ENCODE assay signal across 27 mouse cellular contexts in the genomic region with DNA sequence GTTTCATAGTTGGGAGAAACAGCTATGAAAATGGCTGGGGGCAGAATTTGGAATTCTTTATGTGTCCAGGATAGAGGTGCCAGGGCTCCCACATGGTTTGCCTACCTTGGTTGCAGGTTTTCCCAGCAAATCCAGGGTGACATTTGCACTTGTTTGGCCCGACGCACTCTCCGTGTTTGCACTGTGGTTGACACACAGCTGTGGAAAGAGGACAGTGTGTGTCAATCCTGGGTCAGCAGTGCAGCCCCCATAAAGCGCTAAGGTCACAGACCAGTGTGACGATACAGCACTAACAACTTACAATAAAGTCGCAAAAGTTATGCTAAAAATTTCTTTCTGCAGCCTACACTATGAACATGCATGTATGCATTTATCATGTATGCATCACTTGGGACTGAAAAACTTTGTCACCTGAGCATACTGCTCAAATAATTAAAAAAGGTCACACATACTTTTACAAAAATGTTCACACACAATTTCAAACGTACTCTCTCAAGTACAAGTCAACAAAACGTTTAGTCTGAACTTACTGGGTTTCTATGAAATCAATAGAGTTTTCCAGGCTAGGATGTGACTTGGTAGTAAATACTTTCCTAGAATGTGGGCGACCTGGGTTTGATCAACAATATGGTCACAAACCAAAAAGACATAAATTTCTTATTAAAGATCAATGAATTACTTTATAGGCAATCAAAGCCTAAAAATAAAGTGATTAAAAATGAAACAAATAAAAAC. TPM values are rescaled to one million over a fixed set of nuclear protein-coding genes. Genes with fewer than 3 reads are reported as not detected.
DNase-seq lines count a peak whose midpoint lies in the region; ATAC-seq and TF ChIP-seq lines count a peak whose summit lies in the region.
"Had no signal": no experiment of that assay in that cellular context is flagged by ENCODE, and none has a peak within 500 bp of the region (broad histone marks: within the 10 kb centered on the region; RNA-seq: fewer than 3 reads in every experiment).

No protein-coding gene starts in this region.

- no peak overlapping the region for H3K9ac ChIP-seq in liver, adult 2 months (ENCODE audit: low read depth, low read length)
- H3K9ac ChIP-seq in liver, embryonic 12.5 days = no peak overlapping the region
- H3K9ac ChIP-seq in liver, embryonic 14.5 days (replicated peaks) = no peak overlapping the region
- no peak overlapping the region for H3K9ac ChIP-seq in liver, embryonic 16.5 days (ENCODE audit: low read depth, low read length)
- H3K9ac ChIP-seq: embryonic facial prominence, embryonic 12.5 days; embryonic facial prominence, embryonic 15.5 days; forebrain, embryonic 12.5 days; hindbrain, embryonic 13.5 days had no signal

- no peak for TF ChIP-seq POLR2A in liver, adult 2 months (IDR thresholded peaks at IDR 0.05; ENCODE audit: extremely low read depth, insufficient read depth, low read length)
- TF ChIP-seq POLR2A in thymus, adult 2 months (IDR thresholded peaks at IDR 0.05; ENCODE audit: control insufficient read depth, extremely low read depth, insufficient read depth, low read length, poor library complexity) = no peak

- H3K36me3 ChIP-seq in liver, adult 2 months (ENCODE audit: control insufficient read depth, insufficient read depth, low read length) = no peaks in the 10 kb centered on the region
- H3K36me3 ChIP-seq in liver, embryonic 12.5 days = no peaks in the 10 kb centered on the region
- no peaks in the 10 kb centered on the region for H3K36me3 ChIP-seq in liver, embryonic 14.5 days (replicated peaks; ENCODE audit: control insufficient read depth, insufficient read depth, low read depth)
- H3K36me3 ChIP-seq in liver, embryonic 16.5 days (ENCODE audit: control insufficient read depth, insufficient read depth) = no peaks in the 10 kb centered on the region
- no peaks in the 10 kb centered on the region for H3K36me3 ChIP-seq in thymus, adult 2 months (ENCODE audit: control insufficient read depth, insufficient read depth, low read length)
- H3K36me3 ChIP-seq: embryonic facial prominence, embryonic 12.5 days; embryonic facial prominence, embryonic 15.5 days; forebrain, embryonic 12.5 days; hindbrain, embryonic 10.5 days; hindbrain, embryonic 13.5 days had no signal

- no peaks in the 10 kb centered on the region for H3K4me1 ChIP-seq in liver, adult 2 months (ENCODE audit: control insufficient read depth, insufficient read depth, low read length)
- no peaks in the 10 kb centered on the region for H3K4me1 ChIP-seq in liver, embryonic 12.5 days
- H3K4me1 ChIP-seq in liver, embryonic 14.5 days (replicated peaks; ENCODE audit: control insufficient read depth in 2 of 2, insufficient read depth in 2 of 2, low read length in 1 of 2) = no peaks in the 10 kb centered on the region
- no peaks in the 10 kb centered on the region for H3K4me1 ChIP-seq in liver, embryonic 16.5 days (ENCODE audit: control insufficient read depth, low read depth, low read length)
- H3K4me1 ChIP-seq in thymus, adult 2 months (replicated peaks; ENCODE audit: control insufficient read depth, insufficient read depth, low read length) = no peaks in the 10 kb centered on the region
- H3K4me1 ChIP-seq: embryonic facial prominence, embryonic 12.5 days; embryonic facial prominence, embryonic 15.5 days; forebrain, embryonic 12.5 days; hindbrain, embryonic 10.5 days; hindbrain, embryonic 13.5 days had no signal

- DNase-seq in liver, adult 2 months (ENCODE audit: extremely low read depth, low read depth, low spot score) = peak; percentile 72
- peak in 2 of 3 experiments; percentile 3 to 4 for DNase-seq in liver, embryonic 14.5 days (ENCODE audit: low read depth in 3 of 3, low spot score in 3 of 3)
- no peak for DNase-seq in thymus, adult 2 months
- DNase-seq: adrenal gland, adult 2 months; adrenal gland, postnatal 14 days; cerebellum, adult 11 months; cerebellum, adult 2 months; cerebellum, adult 9-11 months; cerebellum, postnatal 25 days; gastrocnemius, postnatal 10 days; gastrocnemius, postnatal 36 days; heart, postnatal 36 days had no signal

- H3K9me3 ChIP-seq in liver, embryonic 12.5 days (replicated peaks) = no peaks in the 10 kb centered on the region
- H3K9me3 ChIP-seq in liver, embryonic 14.5 days (ENCODE audit: control insufficient read depth, low read length) = no peaks in the 10 kb centered on the region
- no peaks in the 10 kb centered on the region for H3K9me3 ChIP-seq in liver, embryonic 16.5 days (replicated peaks; ENCODE audit: control insufficient read depth, low read length)
- H3K9me3 ChIP-seq: embryonic facial prominence, embryonic 12.5 days; embryonic facial prominence, embryonic 15.5 days; forebrain, embryonic 12.5 days; hindbrain, embryonic 10.5 days; hindbrain, embryonic 13.5 days had no signal

- no peak overlapping the region for H3K27ac ChIP-seq in liver, adult 2 months (replicated peaks; ENCODE audit: insufficient read depth, low read depth, low read length)
- no peak overlapping the region for H3K27ac ChIP-seq in liver, embryonic 12.5 days
- no peak overlapping the region for H3K27ac ChIP-seq in liver, embryonic 14.5 days
- H3K27ac ChIP-seq in liver, embryonic 16.5 days (ENCODE audit: low read length) = no peak overlapping the region
- H3K27ac ChIP-seq in thymus, adult 2 months (ENCODE audit: control insufficient read depth, insufficient read depth, low read length) = no peak overlapping the region
- H3K27ac ChIP-seq: embryonic facial prominence, embryonic 12.5 days; embryonic facial prominence, embryonic 15.5 days; forebrain, embryonic 12.5 days; hindbrain, embryonic 10.5 days; hindbrain, embryonic 13.5 days had no signal

- no peak for ATAC-seq in liver, embryonic 12.5 days
- ATAC-seq in liver, embryonic 14.5 days (ENCODE audit: insufficient read depth) = no peak
- peak; percentile 86 for ATAC-seq in liver, embryonic 16.5 days (ENCODE audit: low read depth)
- no peak for ATAC-seq in erythroid progenitor cell, adult 5-6 weeks (replicated peaks; ENCODE audit: low FRiP score, poor library complexity, severe bottlenecking)
- ATAC-seq: CD4-positive, CD25-positive, alpha-beta regulatory T cell, adult 4 months; forebrain, embryonic 16.5 days; hindbrain, embryonic 16.5 days had no signal

- no peak overlapping the region for H3K4me2 ChIP-seq in liver, embryonic 12.5 days
- no peak overlapping the region for H3K4me2 ChIP-seq in liver, embryonic 14.5 days (ENCODE audit: low read depth)
- no peak overlapping the region for H3K4me2 ChIP-seq in liver, embryonic 16.5 days (ENCODE audit: low read depth, low read length)
- H3K4me2 ChIP-seq: embryonic facial prominence, embryonic 12.5 days; embryonic facial prominence, embryonic 15.5 days; forebrain, embryonic 12.5 days; heart, embryonic 11.5 days; hindbrain, embryonic 13.5 days had no signal

- WGBS in liver, adult 2 months = 33% methylated on average over 9 of the region's 9 CpGs
- 62% methylated on average over 9 of the region's 9 CpGs for WGBS in liver, embryonic 12.5 days (ENCODE audit: insufficient replicate concordance)
- WGBS in liver, embryonic 14.5 days (ENCODE audit: insufficient replicate concordance) = 67% methylated on average over 9 of the region's 9 CpGs
- 59% methylated on average over 9 of the region's 9 CpGs for WGBS in liver, embryonic 16.5 days (ENCODE audit: insufficient replicate concordance)
- WGBS in thymus, adult 2 months = 94% methylated on average over 9 of the region's 9 CpGs

- no peak for TF ChIP-seq CTCF in liver, adult 2 months (IDR thresholded peaks at IDR 0.05; ENCODE audit: low read depth, low read length)
- no peak for TF ChIP-seq CTCF in liver, embryonic 14.5 days (IDR thresholded peaks at IDR 0.05; ENCODE audit: low read depth)
- no peak for TF ChIP-seq CTCF in thymus, adult 2 months (IDR thresholded peaks at IDR 0.05; ENCODE audit: borderline replicate concordance, control insufficient read depth, extremely low read depth, insufficient read depth, low read length, poor library complexity)

- TF ChIP-seq EP300 in liver, embryonic 14.5 days (IDR thresholded peaks at IDR 0.05; ENCODE audit: low read depth) = no peak

- no peak overlapping the region for H3K4me3 ChIP-seq in liver, adult 2 months (ENCODE audit: insufficient read depth, low read depth, low read length)
- no peak overlapping the region for H3K4me3 ChIP-seq in liver, embryonic 12.5 days
- H3K4me3 ChIP-seq in liver, embryonic 14.5 days (ENCODE audit: insufficient read depth in 1 of 2, low read depth in 2 of 2, low read length in 2 of 2) = no peak overlapping the region
- no peak overlapping the region for H3K4me3 ChIP-seq in liver, embryonic 16.5 days (ENCODE audit: low read depth, low read length)
- H3K4me3 ChIP-seq in thymus, adult 2 months (ENCODE audit: control insufficient read depth, insufficient read depth, low read length) = no peak overlapping the region
- H3K4me3 ChIP-seq: embryonic facial prominence, embryonic 12.5 days; embryonic facial prominence, embryonic 15.5 days; forebrain, embryonic 12.5 days; hindbrain, embryonic 10.5 days; hindbrain, embryonic 13.5 days had no signal

- H3K27me3 ChIP-seq in liver, adult 2 months (ENCODE audit: control insufficient read depth, insufficient read depth, low read length) = no peaks in the 10 kb centered on the region
- no peaks in the 10 kb centered on the region for H3K27me3 ChIP-seq in liver, embryonic 12.5 days (replicated peaks)
- H3K27me3 ChIP-seq in liver, embryonic 14.5 days (ENCODE audit: control insufficient read depth, insufficient read depth, low read length) = no peaks in the 10 kb centered on the region
- H3K27me3 ChIP-seq in liver, embryonic 16.5 days (ENCODE audit: control insufficient read depth, insufficient read depth, low read depth, low read length) = no peaks in the 10 kb centered on the region
- H3K27me3 ChIP-seq in thymus, adult 2 months (ENCODE audit: control insufficient read depth, insufficient read depth, low read length) = no peaks in the 10 kb centered on the region
- H3K27me3 ChIP-seq: embryonic facial prominence, embryonic 12.5 days; embryonic facial prominence, embryonic 15.5 days; forebrain, embryonic 12.5 days; hindbrain, embryonic 13.5 days had no signal

- no peaks in the 10 kb centered on the region for H3K79me2 ChIP-seq in liver, adult 2 months (ENCODE audit: control insufficient read depth, insufficient read depth, low read length)

RNA-seq across cellular contexts. Expression of gene Npnt, which starts 32.6 kb away (rescaled TPM):
- 0.07 and 0.09 TPM in 2 replicates for total RNA-seq in liver, adult 2 months (2014; rRNA removed)
- 0.37 and 0.39 TPM in 2 replicates for polyA plus RNA-seq in liver, adult 2 months (2012; rRNA removed)
- 2.7 and 3.3 TPM in 2 replicates for polyA plus RNA-seq in liver, embryonic 12.5 days (2016; fragmentation: Nextera tagmentation; extraction: Ambion mirVana)
- 0.74 and 0.90 TPM in 2 replicates for polyA plus RNA-seq in liver, embryonic 14.5 days (2012; rRNA removed)
- polyA plus RNA-seq in liver, embryonic 14.5 days (2014; fragmentation: Nextera tagmentation; extraction: Ambion mirVana) = 1.0 and 1.5 TPM in 2 replicates
- 2.2 and 3.0 TPM in 2 replicates for polyA plus RNA-seq in liver, embryonic 16.5 days (2015; fragmentation: Nextera tagmentation; extraction: Ambion mirVana)
- polyA plus RNA-seq in thymus, adult 2 months (2012; rRNA removed) = 8.7 and 10.5 TPM in 2 replicates
- total RNA-seq in erythroid progenitor cell, adult 5-6 weeks (2015; ENCODE audit: low replicate concordance) = 0.72 TPM in 1 of 2 replicates, not detected in the other
- not detected in 2 replicates for total RNA-seq in erythroid progenitor cell, adult 5-6 weeks (2017; ENCODE audit: low replicate concordance)
- total RNA-seq: common myeloid progenitor, adult 5-6 weeks; granulocyte monocyte progenitor cell, adult 5-6 weeks; MEL had no signal
